Mouse (Mus musculus) forebrain, embryonic 14.5 days (tissue): ENCODE data around the gene Eif2d. TPM values are rescaled to one million over a fixed set of nuclear protein-coding genes. Genes with fewer than 3 reads are reported as not detected.
"Not testable (repeated sequence)": the region's sequence is repeated elsewhere in the genome, so short reads cannot be mapped to it uniquely, and the experiment has no call there.

ENCODE experiments used
- ATAC-seq: fragments of 200-750 bp; cut with Nextera tagmentation; 2 replicates; pipeline ENCODE4 v1.8.0; 2017; ENCODE audit warnings: mild to moderate bottlenecking, moderate library complexity
- DNase-seq: peaks from one replicate; pipeline ENCODE4 v3.0.0-alpha.2; 2015; ENCODE audit warnings: low spot score
- H3K27ac ChIP-seq: fragments of 300-500 bp; sonication (generic); 2 replicates; pipeline ENCODE4 v1.5.1; 2014; ENCODE audit warnings: low read depth, mild to moderate bottlenecking, control low read depth, low read length, moderate library complexity
- H3K27me3 ChIP-seq: fragments of 300-500 bp; sonication (generic); replicated peaks from 2 replicates; pipeline ENCODE4 v1.6.1; 2014; ENCODE audit warnings: low read length, control low read depth, mixed read lengths; ENCODE audit not compliant: control insufficient read depth, insufficient read depth
- H3K36me3 ChIP-seq: fragments of 300-500 bp; sonication (generic); 2 replicates; pipeline ENCODE4 v1.6.1; 2014; ENCODE audit warnings: low read length, control low read depth; ENCODE audit not compliant: control insufficient read depth, insufficient read depth
- H3K4me1 ChIP-seq: fragments of 300-500 bp; sonication (generic); 2 replicates; pipeline ENCODE4 v1.6.1; 2014; ENCODE audit warnings: antibody characterized with exemption, low read length, control low read depth; ENCODE audit not compliant: control insufficient read depth, insufficient read depth
- H3K4me2 ChIP-seq: fragments of 300-500 bp; sonication (generic); 2 replicates; pipeline ENCODE4 v1.6.1; 2014; ENCODE audit warnings: mild to moderate bottlenecking, control low read depth, low read length
- H3K4me3 ChIP-seq: fragments of 300-500 bp; sonication (generic); 2 replicates; pipeline ENCODE4 v1.5.1; 2014; ENCODE audit warnings: low read depth, low read length, control low read depth
- H3K9ac ChIP-seq: fragments of 300-500 bp; sonication (generic); 2 replicates; pipeline ENCODE4 v1.6.1; 2014; ENCODE audit warnings: mild to moderate bottlenecking, low read length, control low read depth, moderate library complexity
- H3K9me3 ChIP-seq: fragments of 300-500 bp; sonication (generic); replicated peaks from 2 replicates; pipeline ENCODE4 v1.6.1; 2016; ENCODE audit warnings: low read length, control low read depth, mixed read lengths; ENCODE audit not compliant: control insufficient read depth
- WGBS: fragments of 180-500 bp; shearing (Covaris S2); extraction: QIAGEN DNeasy Blood & Tissue Kit; methylation state at CpG from one replicate; pipeline ENCODE4 v1.1.7; 2014; 5-methylcytosine and 5-hydroxymethylcytosine counted together
- polyA plus RNA-seq: library from polyadenylated mRNA; unstranded; fragments of >200 nt; fragmentation: Nextera tagmentation; extraction: Ambion mirVana; gene quantifications from 2 replicates; pipeline ENCODE4 v1.2.1, GENCODE M21; 2014

Eif2d gene
- polyA plus RNA-seq, 1 experiment from 2014 or later, result 66.1 TPM

- WGBS, result 0% methylated on average over 14 of the region's 36 CpGs
- Histone ChIP-seq H3K27me3 (no peaks in the 10 kb centered on the region), H3K36me3 (peaks cover 5% of the 10 kb centered on the region; the same call in 1 of the 2 replicates), H3K4me2 (peak overlapping the region; percentile 51), H3K9me3 (no peaks in the 10 kb centered on the region), H3K4me3 (peak overlapping the region; percentile 70), H3K4me1 (peaks cover 31% of the 10 kb centered on the region), H3K27ac (peak overlapping the region; percentile 79), H3K9ac (peak overlapping the region; percentile 78)
- DNase-seq (peak; percentile 44), ATAC-seq (peak; percentile 87)
Measured at GRCm38 (mm10) chr1:131137717-131138118, 15.3 kb upstream of the Eif2d start.

DNA sequence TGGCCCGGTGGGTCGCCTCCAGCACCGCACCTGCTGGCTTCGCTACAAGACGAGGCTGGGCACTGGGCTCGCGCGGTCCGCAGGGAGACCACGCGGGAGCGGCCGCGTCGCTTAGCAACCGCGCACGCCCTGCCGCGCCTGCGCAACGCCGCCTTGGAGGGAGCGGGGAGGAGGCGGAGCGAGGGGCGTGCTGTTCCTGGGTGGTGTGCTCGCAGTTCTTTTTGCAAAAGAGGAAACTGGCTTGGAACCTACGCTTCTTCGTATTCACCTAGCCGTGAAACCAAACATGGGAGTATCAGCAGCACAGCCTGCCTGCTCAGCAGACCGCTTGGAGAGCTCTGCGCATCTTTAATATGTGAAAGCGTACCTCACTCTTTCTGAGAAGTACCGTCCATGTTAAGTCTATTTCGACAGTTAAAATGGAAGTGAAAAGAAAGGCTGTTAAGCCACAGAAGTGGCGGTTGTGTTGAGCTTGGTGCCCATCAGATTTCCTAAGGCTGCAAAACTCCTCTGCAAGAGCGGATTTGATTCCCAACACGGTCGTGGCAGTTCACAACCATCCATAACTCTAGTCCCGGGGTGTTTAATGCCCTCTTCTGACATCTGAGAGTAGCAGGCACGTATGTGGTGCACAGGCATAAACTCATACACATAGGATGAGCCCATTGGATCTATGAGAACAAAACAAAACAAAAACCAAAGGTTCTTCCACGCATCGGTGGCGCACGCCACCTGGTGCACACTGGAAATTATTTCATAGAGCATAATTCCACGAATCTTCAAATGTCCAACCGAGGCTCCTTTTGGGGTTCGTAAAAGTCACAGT lies 14.6 kb upstream of the Eif2d start, which contains the start of gene Dyrk3:
Gene Dyrk3 (minus strand): TSS at position 150 of the 826 bp plus-strand sequence.
- Histone ChIP-seq H3K36me3 (0 out of 2 replicates have a peak, but pooled peaks cover 3% of the 10 kb centered on the region), H3K9me3 (no peaks in the 10 kb centered on the region), H3K4me2 (peak within 1 kb of the TSS; percentile 51), H3K27me3 (no peaks in the 10 kb centered on the region), H3K27ac (peak within 1 kb of the TSS; percentile 79), H3K4me3 (peak within 1 kb of the TSS; percentile 70), H3K9ac (peak within 1 kb of the TSS; percentile 78), H3K4me1 (peaks cover 31% of the 10 kb centered on the region)
- 6% methylated on average over 49 of the region's 49 CpGs for WGBS
- DNase-seq (peak; percentile 97), ATAC-seq (peak; percentile 98)

DNA sequence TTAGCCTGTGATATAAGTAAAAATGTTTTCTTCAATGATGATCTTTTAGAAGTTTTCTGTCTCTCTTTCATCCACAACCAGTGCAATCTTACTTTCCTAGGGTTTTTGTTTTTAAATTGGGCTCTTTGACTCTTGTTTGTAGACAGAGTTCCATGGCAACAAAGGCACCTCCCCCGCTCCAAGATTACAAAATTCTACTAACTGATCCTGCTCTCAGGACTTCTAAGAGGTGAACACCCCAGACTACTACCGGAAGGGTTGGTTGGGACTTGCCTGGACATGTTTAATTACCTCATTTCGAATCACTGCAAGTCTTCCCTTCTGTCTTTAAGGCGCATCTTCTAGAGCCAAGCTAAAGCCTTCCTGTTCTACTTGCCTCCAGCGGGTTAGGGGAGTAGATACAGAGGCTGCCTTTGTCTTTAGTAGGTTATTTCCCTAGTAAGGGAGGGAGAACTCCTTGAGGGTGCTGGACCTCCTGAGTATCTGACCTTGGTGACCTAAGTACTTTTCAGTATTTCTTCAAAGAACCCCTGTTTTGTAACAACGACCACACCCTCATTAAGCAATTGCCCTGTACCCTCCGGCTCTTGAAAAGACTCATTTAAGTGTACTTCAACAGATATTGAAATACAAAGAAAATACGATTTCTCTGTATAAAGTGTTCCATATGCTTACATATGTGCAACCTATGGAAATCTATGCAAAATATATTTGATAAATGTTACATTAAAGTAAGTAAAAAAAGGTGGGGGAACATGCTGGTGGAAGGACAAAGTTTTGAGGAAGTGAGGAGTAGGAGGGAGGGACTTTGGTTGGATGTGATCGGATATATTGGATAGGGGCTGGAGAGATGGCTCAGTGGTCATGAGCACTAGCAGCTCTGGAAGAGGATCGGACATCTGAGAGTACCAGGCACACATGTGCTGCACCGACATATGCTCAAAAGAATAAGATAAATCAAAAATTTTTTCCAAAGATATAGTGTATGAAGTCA lies 13.6 kb upstream of the Eif2d start:
- Histone ChIP-seq H3K9me3 (no peaks in the 10 kb centered on the region), H3K36me3 (0 out of 2 replicates have a peak, but pooled peaks cover 3% of the 10 kb centered on the region), H3K4me2 (peak overlapping the region; percentile 51; the same call in 1 of the 2 replicates), H3K27ac (no peak overlapping the region), H3K4me3 (no peak overlapping the region), H3K4me1 (peaks cover 24% of the 10 kb centered on the region), H3K27me3 (no peaks in the 10 kb centered on the region), H3K9ac (no peak overlapping the region)
- 73% methylated on average over 11 of the region's 11 CpGs for WGBS
- DNase-seq, result no peak
- ATAC-seq, result no peak

DNA sequence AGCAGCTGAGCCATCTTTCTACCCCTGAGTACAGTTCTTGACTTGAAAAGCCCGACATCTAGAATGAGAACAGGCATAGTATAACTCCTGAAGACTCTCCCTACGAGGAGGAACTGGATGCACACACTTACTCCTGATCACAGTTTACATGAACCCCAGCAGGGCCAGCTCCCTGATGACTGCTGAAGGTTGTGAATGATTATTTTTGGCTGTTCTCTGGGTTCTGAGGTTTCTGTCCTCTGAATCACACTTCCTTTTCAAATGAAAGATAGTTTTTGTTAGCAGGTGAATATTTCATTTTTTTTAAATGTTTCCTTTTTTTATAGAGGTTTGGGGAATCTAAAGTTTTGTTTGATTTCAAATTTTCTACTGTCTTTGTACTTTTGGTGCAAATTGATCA lies 11.5 kb upstream of the Eif2d start:
- Histone ChIP-seq H3K4me3 (no peak overlapping the region), H3K9me3 (no peaks in the 10 kb centered on the region), H3K4me2 (no peak overlapping the region), H3K9ac (no peak overlapping the region), H3K27ac (no peak overlapping the region), H3K4me1 (peaks cover 6% of the 10 kb centered on the region; the same call in 1 of the 2 replicates), H3K36me3 (no peaks in the 10 kb centered on the region), H3K27me3 (no peaks in the 10 kb centered on the region)
- WGBS, result 75% methylated on average over 2 of the region's 2 CpGs
- DNase-seq (no peak), ATAC-seq (no peak)

DNA sequence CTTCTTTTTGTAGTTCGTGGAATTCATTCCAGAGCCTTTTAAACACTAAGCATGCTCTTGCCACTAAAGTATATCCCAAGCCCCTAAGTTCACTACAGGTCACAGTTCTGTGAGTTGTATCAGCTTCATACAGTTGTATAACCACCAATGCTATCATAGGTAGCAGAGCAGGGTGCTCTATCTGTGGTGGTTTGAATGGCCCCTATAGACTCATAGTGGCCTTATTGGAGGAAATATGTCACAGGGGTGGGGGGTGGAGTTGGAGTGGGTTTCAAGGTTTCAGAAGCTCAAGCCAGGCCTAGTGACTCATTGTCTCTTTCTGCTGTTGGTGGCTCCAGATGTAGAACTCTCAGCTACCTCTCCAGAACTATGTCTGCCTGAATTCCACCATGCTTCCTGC lies 10.5 kb upstream of the Eif2d start:
- Histone ChIP-seq H3K4me3 (no peak overlapping the region), H3K4me2 (no peak overlapping the region), H3K27ac (no peak overlapping the region), H3K9me3 (no peaks in the 10 kb centered on the region), H3K9ac (no peak overlapping the region), H3K4me1 (no peaks in the 10 kb centered on the region), H3K36me3 (no peaks in the 10 kb centered on the region), H3K27me3 (no peaks in the 10 kb centered on the region)
- DNase-seq, result no peak
- no peak for ATAC-seq
- WGBS, result 68% methylated on average over 1 of the region's 1 CpGs

- H3K9ac ChIP-seq, H3K4me1 ChIP-seq, H3K27me3 ChIP-seq, ATAC-seq, H3K9me3 ChIP-seq, H3K36me3 ChIP-seq, H3K4me3 ChIP-seq, H3K27ac ChIP-seq, H3K4me2 ChIP-seq, DNase-seq: not testable (repeated sequence)
- 90% methylated on average over 3 of the region's 3 CpGs for WGBS
Measured at GRCm38 (mm10) chr1:131145222-131145621, 7.8 kb upstream of the Eif2d start.

GRCm38 (mm10) chr1:131146181-131146614 lies 6.8 kb upstream of the Eif2d start:
- Histone ChIP-seq H3K4me1 (no peaks in the 10 kb centered on the region), H3K36me3 (no peaks in the 10 kb centered on the region), H3K27ac (no peak overlapping the region), H3K27me3 (no peaks in the 10 kb centered on the region), H3K4me3 (no peak overlapping the region), H3K9me3 (no peaks in the 10 kb centered on the region), H3K9ac (no peak overlapping the region), H3K4me2 (no peak overlapping the region)
- no peak for ATAC-seq
- 84% methylated on average over 3 of the region's 3 CpGs for WGBS
- DNase-seq, result no peak

DNA sequence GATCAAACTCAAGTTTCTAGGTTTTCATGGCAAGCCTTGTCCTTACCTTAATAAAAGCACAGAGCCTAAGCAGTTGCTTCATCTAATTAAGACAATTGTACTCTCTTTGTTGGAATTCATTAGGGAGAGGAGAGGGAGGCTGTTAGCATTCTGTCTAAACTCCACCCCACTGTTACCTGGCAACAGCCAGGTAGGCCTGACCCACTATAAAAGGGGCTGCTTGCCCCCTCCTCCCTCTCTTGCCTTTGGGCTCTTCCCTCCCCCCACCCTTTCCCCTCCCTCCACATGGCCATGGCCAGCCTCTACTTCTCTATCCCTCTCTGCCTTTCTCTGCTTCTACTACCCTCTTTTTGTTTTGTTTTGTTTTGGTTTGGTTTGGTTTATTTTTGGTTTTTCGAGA lies 3.5 kb upstream of the Eif2d start:
- Histone ChIP-seq H3K27me3 (no peaks in the 10 kb centered on the region), H3K4me3 (no peak overlapping the region), H3K4me1 (peaks cover 6% of the 10 kb centered on the region; the same call in 1 of the 2 replicates), H3K4me2 (no peak overlapping the region), H3K9ac (no peak overlapping the region), H3K9me3 (no peaks in the 10 kb centered on the region), H3K27ac (no peak overlapping the region), H3K36me3 (no peaks in the 10 kb centered on the region)
- no peak for DNase-seq
- 86% methylated on average over 1 of the region's 1 CpGs for WGBS
- ATAC-seq, result no peak
